Mouse (Mus musculus) stomach, postnatal 0 days (tissue): Measurements from ENCODE around the gene Mbnl2.

Experiments used
- CTCF ChIP-seq: IDR thresholded peaks from 2 replicates; pipeline ENCODE4 v1.5.1; 2016; ENCODE audit warnings: antibody characterized with exemption, low read depth, mild to moderate bottlenecking, moderate library complexity
- EP300 ChIP-seq: optimal IDR thresholded peaks from 2 replicates; pipeline ENCODE3; 2016; ENCODE audit warnings: antibody characterized with exemption

DNA sequence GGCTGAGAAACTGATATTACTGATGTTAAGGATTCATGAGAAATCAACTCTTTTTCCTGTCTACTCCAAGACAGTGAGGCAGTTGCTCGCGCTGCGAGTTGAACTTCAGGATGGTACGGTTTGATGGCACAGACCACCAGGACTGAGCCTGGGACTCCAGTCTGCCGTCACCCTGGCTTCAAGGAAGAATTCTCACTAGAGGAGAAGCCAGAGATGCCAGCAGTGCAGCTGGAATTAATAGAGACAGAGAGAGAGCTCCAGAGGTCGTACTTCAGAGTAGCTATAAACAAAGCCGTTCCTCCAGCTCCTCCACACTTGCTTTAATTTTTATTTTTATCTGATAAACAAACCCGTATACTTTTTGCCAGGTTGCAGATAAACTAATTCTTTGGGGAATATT, 102.5 kb downstream of the Mbnl2 start:
- TF ChIP-seq CTCF = no peak
- no peak for TF ChIP-seq EP300
